Mouse (Mus musculus): ENCODE data around the gene Tbl1xr1. TPM values are rescaled to one million over a fixed set of nuclear protein-coding genes. Genes with fewer than 3 reads are reported as not detected.
A peak's percentile ranks its signal among the peaks of the same experiment; 100 is the strongest.

The Tbl1xr1 gene
- polyA plus RNA-seq, 1 experiment = 82.2 TPM

DNA sequence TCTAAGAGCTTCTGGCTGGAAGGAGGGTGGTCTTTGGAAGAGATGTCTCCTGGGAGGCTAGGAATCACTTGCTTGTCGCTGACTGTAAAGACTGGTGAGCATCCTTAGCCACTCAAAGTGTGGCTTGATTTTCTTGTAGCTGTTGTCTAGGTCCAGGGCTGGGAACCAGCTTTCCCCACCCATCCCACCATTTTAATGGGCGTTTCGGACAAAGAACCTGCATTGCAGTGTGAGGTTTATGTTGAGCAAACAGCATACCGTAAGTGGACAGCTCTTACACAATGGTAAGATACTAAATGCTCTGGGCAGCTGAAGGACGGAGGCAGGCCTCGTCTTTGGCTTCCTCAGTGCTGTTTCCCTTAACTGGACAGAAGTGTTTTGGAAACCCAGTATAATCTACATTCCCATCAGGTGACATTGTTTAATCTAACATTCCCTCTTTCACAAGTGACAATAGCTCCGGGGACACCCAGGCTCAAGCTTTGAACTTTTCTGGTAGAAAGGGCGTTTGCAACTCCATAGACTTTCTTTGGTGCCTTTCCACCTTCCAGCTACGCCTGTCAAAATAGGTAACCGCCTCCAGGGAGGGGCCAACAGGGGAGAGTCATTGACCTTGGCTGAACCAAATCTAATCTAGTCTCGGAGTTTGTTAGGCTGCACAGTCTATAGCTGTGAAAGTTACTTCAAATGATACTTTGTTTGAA, 1.7 kb upstream of the Tbl1xr1 start:
- H3K27ac ChIP-seq (ENCODE audit: insufficient read depth, low read length) = no peak overlapping the region
- no peak overlapping the region for H3K4me3 ChIP-seq (ENCODE audit: insufficient read depth, low read length)
- H3K4me1 ChIP-seq (ENCODE audit: control insufficient read depth, insufficient read depth, low read length) = no peaks in the 10 kb centered on the region
- no peak for TF ChIP-seq POLR2A (IDR thresholded peaks at IDR 0.05; ENCODE audit: low read depth, low read length)
- TF ChIP-seq CTCF (IDR thresholded peaks at IDR 0.05; ENCODE audit: borderline replicate concordance, insufficient read depth, low read length) = no peak

DNA sequence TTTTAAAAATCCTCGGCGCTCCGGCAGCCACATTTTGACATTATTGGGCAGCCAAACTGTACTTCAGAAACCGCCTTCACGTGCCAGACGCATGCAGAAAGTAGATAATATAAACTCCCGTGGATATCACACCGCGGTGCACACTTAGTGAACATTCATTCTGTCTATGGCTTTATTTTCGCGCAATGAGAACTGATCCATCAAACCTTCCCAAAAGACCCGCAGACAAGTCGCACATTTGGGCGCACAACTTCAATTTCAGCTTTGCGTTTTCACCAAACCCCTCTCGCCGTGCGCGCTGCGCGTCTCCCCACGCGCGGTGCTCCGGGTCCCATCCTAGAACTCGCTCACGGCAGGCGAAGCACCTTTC, 950 bp upstream of the Tbl1xr1 start:
- H3K27ac ChIP-seq (ENCODE audit: insufficient read depth, low read length) = peak overlapping the region; percentile 28
- H3K4me1 ChIP-seq (ENCODE audit: control insufficient read depth, insufficient read depth, low read length) = no peaks in the 10 kb centered on the region
- TF ChIP-seq CTCF (IDR thresholded peaks at IDR 0.05; ENCODE audit: borderline replicate concordance, insufficient read depth, low read length) (no peak), POLR2A (IDR thresholded peaks at IDR 0.05; ENCODE audit: low read depth, low read length) (no peak)
- H3K4me3 ChIP-seq (ENCODE audit: insufficient read depth, low read length) = peak overlapping the region; percentile 87

DNA sequence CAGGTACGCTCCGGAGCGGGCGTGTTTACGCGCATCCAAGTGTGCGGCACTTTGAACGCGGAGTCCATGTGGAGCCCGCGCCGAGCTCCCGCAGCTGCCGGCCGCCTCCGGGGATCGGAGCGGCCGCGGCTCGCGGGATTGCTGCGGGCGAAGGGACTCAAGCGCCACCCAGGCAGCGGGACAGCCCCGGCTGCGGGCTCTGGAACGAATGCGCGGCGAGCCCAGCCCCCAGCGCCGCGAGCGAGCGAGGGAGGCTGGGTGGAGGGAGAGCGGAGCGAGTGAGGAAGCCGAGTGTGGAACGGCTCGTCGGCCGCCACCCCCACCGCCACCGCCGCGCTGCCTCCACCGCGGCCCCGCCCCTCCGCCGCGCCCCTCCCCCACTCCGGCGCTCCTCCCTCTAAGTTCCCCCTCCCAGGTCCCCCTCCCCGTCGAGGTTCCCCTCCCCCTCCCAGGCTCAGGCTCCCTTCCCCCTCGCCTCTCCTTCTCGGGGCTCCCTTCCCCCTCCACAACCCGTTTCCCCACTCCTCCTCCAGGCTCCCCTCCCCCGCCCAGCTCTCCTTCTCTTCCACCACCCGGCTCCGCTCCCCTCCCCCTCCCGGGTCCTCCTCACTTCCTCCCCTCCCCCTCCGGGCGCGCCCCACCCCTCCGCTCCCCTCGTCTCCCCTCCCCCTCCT, 428 bp upstream of the Tbl1xr1 start:
- peak overlapping the region; percentile 87 for H3K4me3 ChIP-seq (ENCODE audit: insufficient read depth, low read length)
- TF ChIP-seq CTCF (IDR thresholded peaks at IDR 0.05; ENCODE audit: borderline replicate concordance, insufficient read depth, low read length) = no peak
- TF ChIP-seq POLR2A (IDR thresholded peaks at IDR 0.05; ENCODE audit: low read depth, low read length) = peak; percentile 41; the same call in 1 of the 2 replicates
- H3K4me1 ChIP-seq (ENCODE audit: control insufficient read depth, insufficient read depth, low read length) = no peaks in the 10 kb centered on the region
- peak overlapping the region; percentile 28; the same call in 1 of the 2 replicates for H3K27ac ChIP-seq (ENCODE audit: insufficient read depth, low read length)

DNA sequence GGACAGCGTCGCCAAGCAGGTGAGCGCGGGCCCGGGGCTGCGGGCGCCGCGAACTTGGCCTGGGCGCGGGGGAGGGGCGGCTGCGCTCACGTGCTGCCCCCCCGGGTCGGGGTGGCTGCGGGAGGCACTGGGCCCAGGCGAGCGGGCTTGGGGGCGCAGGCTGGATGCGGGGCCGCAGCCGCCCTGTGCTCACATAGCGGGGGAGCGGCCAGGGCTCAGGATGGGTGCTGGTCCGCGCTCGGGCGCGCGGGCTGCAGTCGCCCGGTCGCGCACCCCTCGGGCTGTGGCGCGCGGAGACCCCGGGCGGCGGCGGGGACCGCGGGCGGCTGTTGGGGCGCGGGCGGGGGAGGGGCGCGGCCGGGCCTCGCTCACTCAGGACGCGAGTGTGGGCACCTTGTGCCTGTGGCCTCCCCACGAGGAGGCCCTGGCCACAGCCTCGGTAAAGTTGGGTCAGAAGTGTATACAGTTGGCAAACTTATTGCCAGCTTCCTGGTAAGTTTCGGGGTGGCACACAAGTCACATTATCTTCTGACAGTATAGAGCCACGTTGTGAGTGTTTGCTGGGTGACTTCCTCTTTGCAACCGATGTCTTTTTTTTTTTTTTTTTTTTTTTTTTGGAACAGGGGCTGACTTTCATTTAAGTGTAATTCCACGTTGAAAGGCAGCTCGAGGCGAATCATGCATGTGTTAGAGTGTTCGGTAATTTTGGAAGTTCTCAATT, 644 bp downstream of the Tbl1xr1 start:
- Histone ChIP-seq H3K27ac (ENCODE audit: insufficient read depth, low read length) (peak overlapping the region; percentile 90), H3K4me1 (ENCODE audit: control insufficient read depth, insufficient read depth, low read length) (no peaks in the 10 kb centered on the region), H3K4me3 (ENCODE audit: insufficient read depth, low read length) (peak overlapping the region; percentile 99)
- TF ChIP-seq CTCF (IDR thresholded peaks at IDR 0.05; ENCODE audit: borderline replicate concordance, insufficient read depth, low read length) (no peak), POLR2A (IDR thresholded peaks at IDR 0.05; ENCODE audit: low read depth, low read length) (0 out of 2 replicates have a peak, but pooled peaks have one; percentile 5)

DNA sequence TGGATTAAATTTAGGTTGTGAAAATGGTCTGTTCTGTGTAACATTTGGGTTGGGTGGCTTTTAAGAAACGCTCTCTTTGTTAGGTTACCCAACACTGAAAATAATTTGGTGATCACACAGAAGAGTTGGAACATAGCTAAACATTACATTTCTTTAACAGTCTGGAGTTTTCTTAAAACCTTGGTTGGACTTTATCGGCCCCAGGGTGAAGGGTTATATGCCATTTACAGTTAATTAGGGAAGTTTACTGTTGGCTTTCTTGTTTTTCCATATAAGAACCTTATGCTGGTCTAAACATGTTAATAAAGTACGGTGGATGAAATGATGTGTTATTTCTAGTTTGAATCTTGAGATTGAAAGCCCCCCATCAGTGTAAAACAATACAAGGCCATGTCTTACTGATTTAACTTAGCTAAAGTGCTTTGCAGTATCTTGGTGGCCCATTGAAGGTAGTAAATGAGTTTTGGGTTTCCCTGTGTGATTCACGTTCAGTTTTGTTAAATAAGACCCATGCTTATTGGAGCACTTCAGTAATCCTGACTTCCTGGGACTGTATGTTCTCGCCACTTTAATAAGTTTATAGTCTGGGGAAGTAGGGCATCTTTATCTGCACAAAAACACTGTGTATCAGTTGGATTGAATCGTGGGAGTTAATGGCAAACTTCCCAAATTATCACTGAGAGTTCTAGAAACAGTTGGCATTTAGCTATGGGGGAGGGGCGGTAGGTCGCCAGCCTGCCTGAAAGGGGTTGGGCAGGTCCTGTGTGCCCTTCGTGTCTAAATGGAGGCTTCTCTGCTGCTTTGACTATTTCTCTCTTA, 1.4 kb downstream of the Tbl1xr1 start:
- Histone ChIP-seq H3K27ac (ENCODE audit: insufficient read depth, low read length) (peak overlapping the region; percentile 90), H3K4me1 (ENCODE audit: control insufficient read depth, insufficient read depth, low read length) (no peaks in the 10 kb centered on the region), H3K4me3 (ENCODE audit: insufficient read depth, low read length) (peak overlapping the region; percentile 99)
- no peak for TF ChIP-seq POLR2A (IDR thresholded peaks at IDR 0.05; ENCODE audit: low read depth, low read length)
- no peak for TF ChIP-seq CTCF (IDR thresholded peaks at IDR 0.05; ENCODE audit: borderline replicate concordance, insufficient read depth, low read length)

DNA sequence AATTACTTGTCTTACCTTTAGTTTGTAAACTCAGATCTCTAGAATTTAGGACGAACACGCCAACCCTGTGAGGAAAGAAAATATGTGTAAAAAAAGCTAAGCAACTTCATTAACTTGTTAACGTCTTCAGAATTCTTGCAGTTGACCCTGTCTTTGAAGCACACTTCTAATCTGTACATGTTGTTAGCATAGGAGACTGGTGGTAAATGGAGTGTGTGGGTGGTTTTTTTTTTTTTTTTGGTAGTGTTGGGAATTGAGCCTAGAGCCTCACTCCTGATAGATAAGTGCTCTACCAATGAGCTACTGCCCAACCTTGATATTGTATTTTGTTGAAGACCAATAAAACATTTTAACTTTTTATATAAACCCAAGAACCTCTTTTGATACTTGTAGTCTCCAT, 2.1 kb downstream of the Tbl1xr1 start:
- peak overlapping the region; percentile 99 for H3K4me3 ChIP-seq (ENCODE audit: insufficient read depth, low read length)
- no peaks in the 10 kb centered on the region for H3K4me1 ChIP-seq (ENCODE audit: control insufficient read depth, insufficient read depth, low read length)
- no peak overlapping the region for H3K27ac ChIP-seq (ENCODE audit: insufficient read depth, low read length)
- no peak for TF ChIP-seq POLR2A (IDR thresholded peaks at IDR 0.05; ENCODE audit: low read depth, low read length)
- TF ChIP-seq CTCF (IDR thresholded peaks at IDR 0.05; ENCODE audit: borderline replicate concordance, insufficient read depth, low read length) = no peak

DNA sequence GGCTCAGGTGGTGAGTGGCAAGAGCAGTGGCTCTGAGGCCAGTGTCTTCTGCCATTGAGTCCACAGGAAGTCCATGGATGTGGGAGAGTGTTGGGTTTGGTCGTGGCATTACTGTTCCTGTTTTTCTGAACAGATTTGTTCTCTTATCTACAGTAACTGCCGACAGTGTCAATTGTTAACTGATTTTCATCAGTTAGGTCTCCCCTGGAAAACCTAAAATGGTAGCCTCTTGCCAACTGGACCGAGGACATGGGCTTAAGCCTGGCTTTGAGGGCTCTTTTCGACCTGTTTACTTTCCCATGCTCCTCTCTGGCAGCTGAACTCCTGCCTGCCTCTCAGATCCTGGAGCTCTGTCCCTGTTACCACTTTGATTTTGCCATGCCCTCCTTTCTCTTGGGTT, 5.4 kb downstream of the Tbl1xr1 start:
- no peaks in the 10 kb centered on the region for H3K4me1 ChIP-seq (ENCODE audit: control insufficient read depth, insufficient read depth, low read length)
- TF ChIP-seq POLR2A (IDR thresholded peaks at IDR 0.05; ENCODE audit: low read depth, low read length) (no peak), CTCF (IDR thresholded peaks at IDR 0.05; ENCODE audit: borderline replicate concordance, insufficient read depth, low read length) (no peak)
- H3K4me3 ChIP-seq (ENCODE audit: insufficient read depth, low read length) = no peak overlapping the region
- H3K27ac ChIP-seq (ENCODE audit: insufficient read depth, low read length) = no peak overlapping the region

DNA sequence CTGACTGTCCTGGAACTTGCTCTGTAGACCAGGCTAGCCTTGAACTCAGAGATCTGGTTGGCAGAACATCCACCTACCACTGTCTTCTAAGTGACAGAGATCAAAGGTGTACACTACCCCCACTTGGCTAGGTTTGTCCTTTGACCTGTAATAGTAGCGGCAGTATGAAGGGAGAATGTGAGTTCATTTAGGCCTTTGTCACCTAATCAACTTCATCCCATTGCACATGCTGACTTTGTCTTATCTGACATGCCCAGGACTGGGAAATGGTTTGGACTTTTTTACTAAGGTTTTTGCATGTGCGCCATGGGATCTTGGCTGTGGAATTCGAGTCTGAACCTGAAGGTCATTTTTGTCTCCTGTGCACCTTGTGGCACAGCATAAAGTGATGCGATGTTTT, 6.4 kb downstream of the Tbl1xr1 start:
- Histone ChIP-seq H3K27ac (ENCODE audit: insufficient read depth, low read length) (no peak overlapping the region), H3K4me1 (ENCODE audit: control insufficient read depth, insufficient read depth, low read length) (no peaks in the 10 kb centered on the region), H3K4me3 (ENCODE audit: insufficient read depth, low read length) (no peak overlapping the region)
- TF ChIP-seq CTCF (IDR thresholded peaks at IDR 0.05; ENCODE audit: borderline replicate concordance, insufficient read depth, low read length) (no peak), POLR2A (IDR thresholded peaks at IDR 0.05; ENCODE audit: low read depth, low read length) (no peak)
